Mouse (Mus musculus): ENCODE results near the gene Cbx5. TPM values are rescaled to one million over a fixed set of nuclear protein-coding genes. Genes with fewer than 3 reads are reported as not detected.

Gene Cbx5
- total RNA-seq, 2 experiments from 2014 or later, result 181 to 188 TPM

DNA sequence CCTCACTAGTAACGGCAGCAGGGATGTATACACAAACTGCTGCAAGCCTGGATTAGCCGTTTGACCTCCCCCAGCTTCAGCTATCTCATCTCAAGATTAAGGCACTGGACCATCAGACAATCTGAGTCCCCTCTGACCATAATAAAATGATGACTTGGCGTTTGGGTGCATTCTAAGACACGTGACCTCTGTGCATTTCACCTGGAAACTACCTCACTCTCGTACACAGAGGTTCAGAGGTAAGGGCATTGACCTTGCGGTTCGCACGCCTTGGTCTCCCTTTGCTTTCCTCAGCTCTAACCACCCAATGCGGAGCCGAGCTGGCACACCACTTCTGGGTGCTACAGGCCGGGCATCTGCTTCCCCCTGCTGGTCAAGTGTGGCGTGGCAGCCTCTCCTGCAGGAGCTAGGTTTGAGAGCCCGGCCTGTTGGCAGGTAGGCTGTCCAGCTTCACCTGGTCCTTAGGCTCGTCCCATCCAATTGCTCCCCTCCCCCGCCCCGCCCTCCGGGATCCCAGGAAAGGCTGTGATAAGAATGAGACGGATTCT is 62.7 kb downstream of the Cbx5 start:
- peak; percentile 93 for DNase-seq (ENCODE audit: low spot score in 2 of 2)

DNA sequence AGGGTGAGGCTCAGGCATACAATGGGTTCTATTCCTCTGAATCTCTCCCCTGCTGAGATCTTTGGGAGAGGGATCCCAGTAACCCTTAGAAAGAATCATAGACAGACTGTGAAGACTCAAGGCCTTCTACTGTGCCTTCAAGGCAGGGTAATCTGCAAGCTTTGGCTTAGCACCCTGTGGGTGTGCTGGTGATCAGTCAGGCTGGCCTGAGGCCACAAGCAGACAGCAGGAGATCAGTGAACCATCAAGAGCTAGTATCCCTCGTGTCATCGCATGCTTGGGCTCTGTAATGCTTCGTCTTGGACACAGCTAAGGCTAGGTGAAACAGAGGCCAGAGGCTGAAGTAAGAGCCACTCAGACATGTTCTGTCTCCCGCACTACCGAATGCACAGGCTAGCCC is 66.4 kb downstream of the Cbx5 start:
- DNase-seq (ENCODE audit: low spot score in 2 of 2), result no peak

DNA sequence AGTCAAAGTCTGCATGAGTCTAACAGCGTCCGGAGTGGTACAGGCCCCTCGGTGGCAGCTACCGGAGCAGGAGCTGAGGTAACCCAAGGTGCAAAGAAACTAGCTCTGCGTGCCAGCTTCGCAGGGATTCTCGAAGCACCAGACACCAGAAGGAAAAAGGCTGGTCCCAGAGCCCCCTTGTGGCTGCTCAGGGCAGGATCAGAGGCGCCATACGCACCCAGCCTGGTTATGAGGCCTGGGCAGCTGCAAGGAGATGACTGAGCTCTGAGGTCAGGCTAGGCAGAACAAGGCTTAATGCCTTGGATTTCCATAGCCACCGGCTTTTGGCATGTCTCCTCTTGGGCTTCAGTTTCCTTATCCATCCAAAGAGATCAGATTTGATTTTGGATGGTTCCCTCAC is 67.1 kb downstream of the Cbx5 start:
- peak; percentile 59 to 70 for DNase-seq (ENCODE audit: low spot score in 2 of 2)

DNA sequence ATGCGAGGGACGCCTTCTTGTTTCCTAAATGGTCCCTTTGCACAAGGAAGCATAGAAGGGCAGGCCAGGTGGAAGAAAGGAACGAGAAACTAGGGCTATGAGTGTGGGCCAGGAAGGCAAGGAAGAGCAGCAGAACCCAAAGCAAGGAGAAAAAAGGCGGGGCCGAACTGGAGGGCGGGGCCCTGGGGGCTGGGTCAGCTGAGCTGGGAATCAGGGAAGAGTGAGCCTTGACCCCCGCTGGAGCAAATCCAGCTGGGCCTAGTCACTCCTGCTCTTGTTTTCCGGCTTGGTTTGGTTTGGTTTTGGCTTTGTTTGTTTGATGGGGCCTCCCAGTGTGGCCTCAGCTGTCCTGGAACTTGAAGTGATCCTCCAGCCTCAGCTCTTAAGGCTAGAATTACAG is 68.3 kb downstream of the Cbx5 start:
- no peak for DNase-seq (ENCODE audit: low spot score in 2 of 2)

DNA sequence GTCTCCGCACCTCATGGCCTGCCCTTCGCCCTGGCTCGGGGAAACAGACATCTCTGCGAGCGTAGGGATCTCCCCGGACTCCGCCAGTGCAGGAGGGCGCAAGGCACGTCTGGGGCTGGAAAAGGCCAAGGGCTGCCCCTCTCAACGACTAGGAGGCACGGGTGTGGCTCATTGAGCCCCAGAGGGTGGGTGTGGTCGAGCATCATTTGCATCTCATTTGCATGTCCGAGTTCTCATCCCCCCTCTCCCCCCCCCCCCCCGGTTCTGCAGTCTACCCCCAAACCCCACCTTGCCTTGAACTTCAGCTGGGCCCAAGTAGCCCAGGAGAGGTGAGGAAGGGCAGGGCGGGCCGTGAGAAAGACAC is 69.3 kb downstream of the Cbx5 start:
- no peak for DNase-seq (ENCODE audit: low spot score in 2 of 2)

DNA sequence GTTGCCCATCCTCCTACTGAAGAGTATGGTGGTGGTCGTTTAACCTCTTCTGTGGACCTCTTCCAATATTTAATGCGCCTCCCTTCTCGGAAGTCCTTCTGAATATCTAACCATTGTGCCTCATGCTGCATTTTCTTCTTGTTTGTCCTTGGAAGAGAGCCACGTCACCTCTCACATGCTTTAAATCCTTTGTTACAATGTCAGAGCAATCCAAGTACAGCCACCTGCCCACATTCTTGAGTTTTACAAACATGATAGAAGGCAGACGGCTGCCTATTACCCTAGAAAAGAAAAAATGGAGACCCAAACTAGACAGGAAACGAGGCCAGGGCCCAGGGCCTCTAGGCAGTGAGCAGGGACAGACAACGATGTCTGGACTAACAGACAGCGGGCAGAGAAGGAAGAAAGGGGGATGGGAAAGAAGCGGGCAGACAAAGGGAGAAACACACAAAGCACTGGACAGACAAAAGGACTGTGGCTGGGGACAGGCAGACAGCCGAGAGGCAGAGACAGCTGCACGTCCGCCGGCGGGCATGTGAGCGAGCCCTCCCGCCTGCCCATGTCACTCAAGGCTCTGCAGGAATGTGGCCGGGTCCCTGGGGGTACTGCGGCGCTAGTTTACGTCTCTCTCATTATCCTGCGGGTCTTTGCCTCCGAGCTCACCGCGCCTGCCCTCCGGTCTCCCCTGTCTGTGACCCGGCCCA is 69.9 kb downstream of the Cbx5 start:
- DNase-seq (ENCODE audit: low spot score in 2 of 2), result no peak

DNA sequence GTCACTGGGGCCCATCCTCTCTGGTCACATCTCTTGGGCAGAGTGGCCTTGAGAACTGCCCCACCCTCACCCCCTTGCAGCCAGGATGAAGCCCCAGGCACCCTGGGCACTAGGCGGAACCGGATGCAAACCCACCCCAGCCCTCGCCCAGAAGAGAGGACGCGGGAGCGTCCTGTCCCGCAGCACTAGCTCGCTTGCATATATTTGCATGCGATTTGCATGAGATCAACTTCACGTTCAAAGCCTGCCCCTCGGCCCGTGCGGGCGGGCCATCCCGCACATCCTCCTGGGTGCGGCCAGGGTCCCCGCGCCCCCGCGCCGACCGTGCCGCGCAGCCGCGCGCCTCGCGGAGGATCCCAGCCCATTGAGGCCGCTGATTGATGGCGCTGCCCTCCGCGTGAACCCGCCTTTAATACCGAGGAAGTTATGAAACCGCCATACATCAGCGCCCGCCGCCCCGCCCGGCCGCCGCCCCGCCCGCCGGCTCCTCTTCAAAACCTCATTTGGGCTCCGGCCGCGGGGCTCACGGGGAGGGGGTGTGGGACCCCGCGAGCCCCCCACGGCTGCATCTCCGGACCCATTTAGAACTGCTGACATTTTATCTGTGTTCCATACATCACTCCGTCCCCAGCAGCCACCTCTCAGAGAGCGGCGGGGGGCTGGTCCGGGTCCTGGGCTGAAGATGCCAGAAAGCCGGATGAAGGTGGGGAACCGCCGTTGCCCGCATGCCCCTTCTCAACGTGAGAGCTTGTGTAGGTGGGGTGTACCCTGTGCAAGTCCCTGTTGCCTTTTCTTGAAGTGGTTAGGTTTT is 70.6 kb downstream of the Cbx5 start:
- no peak for DNase-seq (ENCODE audit: low spot score in 2 of 2)

DNA sequence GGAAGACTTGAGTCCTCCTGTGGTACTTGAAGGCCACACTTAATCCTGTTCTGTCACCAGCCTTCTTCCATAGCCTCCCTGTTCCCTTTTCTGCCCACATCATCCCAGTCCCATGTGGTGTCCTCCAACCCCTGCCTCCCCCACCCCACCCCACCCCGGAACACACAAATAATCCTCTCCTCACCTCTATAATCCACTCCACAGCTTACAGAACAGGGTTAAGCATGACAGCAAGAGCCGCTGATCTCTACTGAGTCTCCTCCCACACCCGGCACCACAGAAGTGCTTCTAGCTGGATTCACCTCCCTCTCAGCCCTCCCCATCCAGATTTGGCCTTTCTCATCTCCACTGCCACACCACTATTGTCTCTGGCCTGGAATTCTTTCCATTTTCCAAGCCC is 71.8 kb downstream of the Cbx5 start:
- DNase-seq (ENCODE audit: low spot score in 2 of 2), result no peak

DNA sequence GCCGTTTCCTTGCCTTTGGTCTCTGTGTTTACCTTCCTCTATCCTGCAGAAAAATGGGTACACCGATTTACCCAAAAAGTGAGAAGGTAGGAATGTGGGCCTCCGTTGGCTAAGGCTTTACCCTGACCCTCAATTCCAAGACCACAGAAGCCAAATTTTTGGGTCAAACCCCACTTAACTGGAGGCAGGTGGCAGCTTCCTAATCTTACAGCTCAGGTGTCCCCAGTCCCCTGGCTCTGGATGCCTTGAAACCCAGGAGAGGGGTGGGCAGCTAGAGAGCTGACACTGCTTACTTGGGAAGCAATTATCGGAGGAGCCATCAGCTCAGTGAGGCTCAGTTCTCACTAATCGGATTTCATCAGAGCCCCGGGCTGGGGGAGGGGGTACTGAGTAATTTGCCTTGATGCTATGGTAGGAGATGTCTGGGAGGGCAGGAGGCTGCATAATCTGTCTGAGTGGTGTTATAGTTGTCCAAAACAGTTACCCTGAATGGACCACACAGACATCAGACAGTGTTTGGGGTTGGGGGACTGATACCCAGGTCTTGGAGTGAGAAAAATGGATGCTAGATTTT is 72.5 kb downstream of the Cbx5 start, which contains the start of gene Smug1:
Gene Smug1 (minus strand): TSS at position 51 of the 574 bp plus-strand sequence.
- no peak for DNase-seq (ENCODE audit: low spot score in 2 of 2)

DNA sequence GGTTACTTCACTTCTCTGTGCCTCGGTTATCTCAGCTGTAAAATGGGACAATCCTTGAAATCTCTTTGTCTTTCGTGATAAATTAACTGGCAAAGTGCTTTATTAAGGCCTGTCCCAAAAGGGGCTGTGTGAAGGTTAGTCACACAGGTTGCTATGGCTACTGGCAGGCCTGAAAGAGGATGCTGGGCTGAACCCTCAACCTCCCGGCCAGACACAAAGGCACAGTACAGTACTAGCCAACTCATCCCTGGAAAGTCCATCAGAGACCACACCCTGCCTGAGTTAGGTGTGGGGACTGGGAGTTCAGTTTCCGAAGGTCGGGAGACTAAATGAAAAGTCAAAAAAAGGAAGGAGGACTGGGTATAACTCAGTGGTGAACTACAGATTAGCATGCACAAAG is 73.7 kb downstream of the Cbx5 start:
- DNase-seq (ENCODE audit: low spot score in 2 of 2), result no peak

DNA sequence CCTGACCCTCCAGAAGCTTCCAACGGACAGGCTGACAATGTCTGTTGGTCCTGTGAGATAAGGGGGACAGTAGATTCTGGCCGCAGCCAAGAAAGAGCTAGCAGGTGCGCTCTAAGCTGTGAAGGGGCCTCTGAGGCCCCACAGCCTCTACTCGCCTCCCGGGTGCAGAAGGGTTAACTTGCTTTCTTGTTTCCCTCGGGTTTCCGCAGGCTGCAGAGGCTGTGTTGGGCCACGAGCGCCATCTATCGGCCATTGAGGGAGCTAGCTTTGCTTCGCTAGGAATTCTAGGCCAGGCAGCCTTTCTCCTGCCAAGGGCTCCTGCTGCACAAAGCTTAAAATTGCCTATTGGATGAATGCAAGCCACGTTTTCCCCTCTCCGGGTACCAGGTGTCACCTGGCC is 74.2 kb downstream of the Cbx5 start:
- peak; percentile 96 for DNase-seq (ENCODE audit: low spot score in 2 of 2)

DNA sequence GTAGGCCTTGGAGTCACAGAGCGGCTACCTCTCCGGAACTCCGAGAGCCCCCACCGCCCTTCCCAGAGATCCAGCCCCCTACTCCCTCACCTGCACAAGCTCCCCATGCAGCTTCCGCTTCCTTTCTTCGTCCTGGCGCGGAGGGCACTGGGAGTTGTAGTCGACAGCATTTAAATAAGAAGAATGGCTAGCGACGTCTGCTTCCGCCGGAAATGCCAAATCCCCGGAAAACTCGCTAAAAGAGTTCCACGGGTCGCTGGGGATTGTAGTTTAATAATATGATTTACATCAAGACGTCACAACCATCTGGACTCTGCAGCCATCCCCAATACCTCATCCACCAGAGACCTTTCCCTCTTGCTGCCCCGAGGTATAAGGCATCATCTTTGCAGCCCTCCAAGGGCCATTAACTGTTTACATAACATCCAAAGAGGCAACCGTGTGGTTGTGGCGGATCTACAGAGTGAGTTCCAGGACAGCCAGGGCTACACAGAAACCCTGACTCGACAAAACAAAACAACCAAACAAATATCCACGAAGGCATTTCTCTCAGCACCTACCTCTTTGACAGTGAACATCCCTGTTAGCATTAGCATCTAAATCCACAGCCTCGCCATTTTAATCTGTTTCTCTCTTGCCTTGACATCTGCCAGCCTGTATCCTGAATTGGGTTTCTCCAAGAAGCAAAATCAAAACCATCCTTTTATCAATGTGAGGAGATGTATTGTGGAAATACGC is 76.3 kb downstream of the Cbx5 start:
- peak; percentile 87 to 90 for DNase-seq (ENCODE audit: low spot score in 2 of 2)

DNA sequence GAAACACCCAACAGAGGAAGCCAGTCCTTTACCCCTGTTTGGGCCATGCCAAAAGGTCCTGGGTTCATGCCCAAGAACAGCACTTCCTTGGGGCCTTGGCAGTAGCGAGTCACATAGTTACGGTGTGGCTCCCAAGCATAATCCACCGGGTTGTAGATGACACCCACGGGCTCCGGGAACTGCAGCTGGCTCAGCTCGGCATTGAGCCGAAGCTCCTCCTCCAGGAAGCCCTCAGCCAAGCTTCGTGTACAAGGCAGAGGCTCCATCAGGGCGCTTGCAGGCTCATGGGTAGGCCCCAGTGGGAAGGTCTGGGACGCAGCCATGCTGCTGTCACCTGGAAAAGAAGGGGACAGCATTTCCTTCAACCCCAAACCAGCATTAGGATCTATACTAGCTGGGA is 82.0 kb downstream of the Cbx5 start:
- no peak for DNase-seq (ENCODE audit: low spot score in 2 of 2)

DNA sequence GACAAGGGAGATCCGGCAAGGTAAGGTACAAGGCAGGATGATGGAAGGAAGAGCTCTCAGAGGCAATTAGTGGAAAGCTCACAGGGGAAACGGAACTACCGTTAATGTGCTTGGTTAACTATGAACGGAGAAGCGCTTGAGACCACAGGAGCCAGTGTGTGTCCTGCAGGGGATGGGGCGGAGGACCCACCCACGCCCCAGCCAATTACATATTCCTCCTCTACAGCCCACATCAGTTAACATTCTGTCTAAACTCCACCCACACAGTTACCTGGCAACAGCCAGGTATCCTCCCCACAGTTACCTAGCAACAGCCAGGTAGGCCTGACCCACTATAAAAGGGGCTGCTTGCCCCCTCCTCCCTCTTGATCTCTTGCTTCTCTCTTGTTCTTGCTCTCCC is 82.7 kb downstream of the Cbx5 start:
- DNase-seq (ENCODE audit: low spot score in 2 of 2), result no peak

DNA sequence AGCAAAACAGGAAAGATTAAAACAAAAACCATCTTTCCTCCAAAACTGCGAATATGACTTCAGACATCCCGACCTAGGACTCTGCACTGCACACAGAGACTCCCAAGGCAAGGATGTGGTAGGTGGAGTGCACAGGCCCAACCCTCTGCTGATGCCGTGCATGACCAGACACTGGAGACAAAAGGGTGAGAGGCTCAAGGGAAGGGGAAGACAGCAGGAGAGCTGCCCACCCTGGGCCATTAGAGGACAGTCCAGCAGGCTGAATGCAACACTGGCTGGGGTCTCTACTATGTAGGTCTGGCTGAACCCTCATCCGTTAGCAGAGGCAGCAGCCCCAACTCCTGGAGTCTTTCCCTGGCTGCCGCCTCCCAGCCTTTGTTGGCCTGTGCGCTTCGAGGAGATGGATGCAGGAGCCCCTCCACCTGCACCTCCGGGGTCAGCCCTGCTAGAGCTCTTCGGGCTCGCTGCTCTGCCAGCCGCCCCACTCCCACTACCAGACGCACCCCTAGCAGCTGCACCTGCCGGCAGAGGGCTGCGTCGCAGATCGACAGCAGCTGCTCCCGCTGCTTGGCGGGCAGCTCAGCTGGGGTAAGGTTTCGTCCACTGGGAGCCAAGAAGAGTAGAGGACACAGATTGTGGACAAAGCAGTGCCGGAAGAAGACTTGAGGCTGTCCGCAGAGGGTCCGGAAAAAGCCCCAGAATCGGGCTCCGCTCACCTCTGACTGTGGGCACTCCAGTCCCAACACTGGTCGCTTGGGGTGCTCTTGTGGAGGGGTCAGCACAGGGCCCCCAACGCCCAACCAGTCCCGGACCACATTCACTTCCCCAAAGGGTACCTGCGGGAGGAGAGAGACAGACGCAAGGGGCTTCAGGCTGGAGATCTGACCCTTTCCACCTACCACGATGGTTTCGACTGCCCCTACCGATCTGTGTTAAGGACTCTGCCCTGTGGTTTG is 84.0 kb downstream of the Cbx5 start:
- DNase-seq (ENCODE audit: low spot score in 2 of 2), result no peak

DNA sequence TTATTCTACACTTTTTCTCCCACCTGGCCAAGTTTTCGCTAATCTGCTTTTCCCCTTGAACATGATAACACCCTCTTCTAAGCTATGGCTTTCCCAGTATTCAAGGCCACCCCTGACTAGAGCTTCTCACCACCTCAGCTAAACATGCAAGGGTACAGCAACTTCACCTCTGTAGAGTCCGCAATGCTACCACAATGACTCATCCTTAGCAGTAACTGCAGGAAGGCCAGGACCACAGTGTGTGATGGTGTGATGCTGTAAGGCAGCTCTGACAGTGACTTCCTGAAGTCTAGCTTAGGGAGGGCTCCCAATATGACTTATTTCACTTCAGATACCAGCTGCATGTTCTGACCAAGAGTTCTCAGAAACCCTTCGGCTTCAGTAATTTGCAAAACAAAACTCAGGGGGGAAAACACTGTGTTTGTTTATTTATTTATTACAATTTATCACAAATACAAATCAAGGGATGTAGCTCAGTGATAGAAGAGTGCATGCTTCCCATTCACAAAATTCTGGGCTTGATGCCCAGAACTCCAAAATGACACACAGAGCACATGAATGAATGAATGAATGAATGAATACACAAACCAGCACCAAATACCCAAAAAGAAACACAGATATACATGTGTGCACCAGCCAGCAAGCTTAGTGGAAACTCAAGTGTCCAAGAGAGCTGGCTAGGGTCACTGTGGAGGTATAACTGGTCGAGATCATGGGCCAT is 86.6 kb downstream of the Cbx5 start:
- DNase-seq (ENCODE audit: low spot score in 2 of 2), result no peak

DNA sequence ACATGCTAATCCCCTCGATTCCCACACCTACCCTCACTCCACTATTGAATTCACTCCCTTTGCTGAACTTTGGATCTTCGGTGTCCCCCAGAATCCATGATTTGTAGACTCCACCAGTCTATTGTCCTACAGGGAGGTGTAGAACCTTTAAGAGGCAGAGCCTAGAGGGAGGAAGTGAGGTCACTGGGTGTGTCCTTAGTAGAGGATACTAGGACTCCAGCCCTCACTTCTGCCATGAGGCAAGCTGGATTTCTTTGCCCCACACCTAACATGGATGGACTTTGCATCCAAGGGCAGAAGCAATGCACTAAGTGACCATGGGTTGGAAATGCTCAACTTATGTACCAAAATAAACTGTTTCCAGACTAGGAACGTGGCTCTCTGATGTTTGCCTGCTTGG is 87.2 kb downstream of the Cbx5 start:
- DNase-seq (ENCODE audit: low spot score in 2 of 2), result no peak

DNA sequence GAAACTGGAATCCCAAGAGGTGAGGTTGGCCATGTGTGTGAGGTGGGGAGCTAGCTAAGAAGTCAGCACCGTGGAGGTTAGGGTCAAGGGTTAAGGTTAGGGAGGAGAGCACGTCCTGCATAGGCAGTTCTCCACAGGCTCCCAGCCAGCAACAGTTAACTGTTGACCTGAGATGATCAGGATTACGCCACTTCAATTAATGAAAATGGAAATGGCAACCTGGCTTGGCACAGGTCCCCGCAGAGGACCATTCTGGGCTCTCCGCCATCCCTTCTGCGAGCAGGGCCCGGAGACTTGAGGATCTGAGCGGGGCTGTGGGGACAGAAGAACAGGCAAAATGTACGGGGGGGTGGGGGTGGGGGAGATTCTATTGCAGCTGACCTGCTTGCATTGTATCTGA is 91.8 kb downstream of the Cbx5 start:
- DNase-seq (ENCODE audit: low spot score in 2 of 2), result no peak

DNA sequence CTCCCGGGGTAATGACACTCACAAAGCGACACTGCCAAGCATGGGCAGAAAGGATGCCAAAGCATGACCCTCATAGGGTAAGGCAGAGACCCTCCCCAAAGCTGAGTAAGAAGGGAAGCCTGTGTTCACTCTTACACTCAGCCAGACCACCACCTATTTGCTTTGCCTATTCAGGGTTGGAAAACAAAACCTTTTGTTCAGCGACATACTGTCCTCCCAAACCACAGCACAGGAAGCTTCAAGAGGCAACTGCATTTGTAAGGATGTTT is 92.3 kb downstream of the Cbx5 start:
- no peak for DNase-seq (ENCODE audit: low spot score in 2 of 2)

All from layer of hippocampus, postnatal 10 days (tissue).